Mouse (Mus musculus) limb, embryonic 11.5 days (tissue): ENCODE results near the gene Rbfox1. TPM values are rescaled to one million over a fixed set of nuclear protein-coding genes. Genes with fewer than 3 reads are reported as not detected.

Experiments
- ATAC-seq: fragments of 200-750 bp; cut with Nextera tagmentation; 2 replicates; pipeline ENCODE4 v1.8.0; 2017; ENCODE audit warnings: low read depth; ENCODE audit not compliant: insufficient number of reproducible peaks, low FRiP score, low TSS enrichment
- DNase-seq: peaks from one replicate; pipeline ENCODE4 v3.0.0-alpha.2; 2015; ENCODE audit warnings: low spot score
- H3K27ac ChIP-seq: fragments of 300-500 bp; sonication (generic); replicated peaks from 2 replicates; pipeline ENCODE4 v1.5.1; 2014; ENCODE audit warnings: low read depth, mild to moderate bottlenecking, low read length
- H3K27me3 ChIP-seq: fragments of 300-500 bp; sonication (generic); 2 replicates; pipeline ENCODE4 v1.6.1; 2014; ENCODE audit warnings: mild to moderate bottlenecking, low read length, mixed read lengths; ENCODE audit not compliant: control insufficient read depth, insufficient read depth
- H3K36me3 ChIP-seq: fragments of 300-500 bp; sonication (generic); 2 replicates; pipeline ENCODE4 v1.6.1; 2014; ENCODE audit warnings: mild to moderate bottlenecking, low read length, moderate library complexity, mixed read lengths; ENCODE audit not compliant: control insufficient read depth, insufficient read depth
- H3K4me1 ChIP-seq: fragments of 300-500 bp; sonication (generic); 2 replicates; pipeline ENCODE4 v1.6.1; 2014; ENCODE audit warnings: low read length, mixed read lengths; ENCODE audit not compliant: control insufficient read depth, insufficient read depth
- H3K4me2 ChIP-seq: fragments of 300-500 bp; sonication (generic); 2 replicates; pipeline ENCODE4 v1.6.1; 2014; ENCODE audit warnings: low read depth, mild to moderate bottlenecking, moderate library complexity; ENCODE audit not compliant: severe bottlenecking
- H3K4me3 ChIP-seq: fragments of 300-500 bp; sonication (generic); 2 replicates; pipeline ENCODE4 v1.5.1; 2014; ENCODE audit warnings: low read depth, low read length
- H3K9ac ChIP-seq: fragments of 300-500 bp; sonication (generic); 2 replicates; pipeline ENCODE4 v1.6.1; 2014; ENCODE audit warnings: mild to moderate bottlenecking, low read length
- H3K9me3 ChIP-seq: fragments of 300-500 bp; sonication (generic); 2 replicates; pipeline ENCODE4 v1.6.1; 2016; ENCODE audit warnings: low read length; ENCODE audit not compliant: control insufficient read depth
- WGBS: fragments of 180-500 bp; shearing (Covaris S2); extraction: QIAGEN DNeasy Blood & Tissue Kit; methylation state at CpG from one replicate; pipeline ENCODE4 v1.1.7; 2014; 5-methylcytosine and 5-hydroxymethylcytosine counted together
- polyA plus RNA-seq: library from polyadenylated mRNA; unstranded; fragments of >200 nt; fragmentation: Nextera tagmentation; extraction: Ambion mirVana; gene quantifications from 2 replicates; pipeline ENCODE4 v1.2.1, GENCODE M21; 2014

The Rbfox1 gene
- polyA plus RNA-seq, 1 experiment from 2014 or later, result 0.81 TPM

GRCm38 (mm10) chr16:6964720-6965583 lies 1079.8 kb downstream of the Rbfox1 start:
- Histone ChIP-seq H3K9ac (no peak overlapping the region), H3K9me3 (no peaks in the 10 kb centered on the region), H3K27me3 (no peaks in the 10 kb centered on the region), H3K4me2 (no peak overlapping the region), H3K4me1 (no peaks in the 10 kb centered on the region), H3K4me3 (no peak overlapping the region), H3K27ac (no peak overlapping the region), H3K36me3 (no peaks in the 10 kb centered on the region)
- ATAC-seq (no peak), DNase-seq (no peak)
- 8% methylated on average over 8 of the region's 8 CpGs for WGBS

GRCm38 (mm10) chr16:6969986-6970385 lies 1084.8 kb downstream of the Rbfox1 start:
- Histone ChIP-seq H3K9ac (no peak overlapping the region), H3K27me3 (no peaks in the 10 kb centered on the region), H3K27ac (no peak overlapping the region), H3K4me1 (no peaks in the 10 kb centered on the region), H3K36me3 (no peaks in the 10 kb centered on the region), H3K4me3 (no peak overlapping the region), H3K4me2 (no peak overlapping the region), H3K9me3 (no peaks in the 10 kb centered on the region)
- ATAC-seq (no peak), DNase-seq (no peak)
- WGBS, result 74% methylated on average over 4 of the region's 4 CpGs

- Histone ChIP-seq H3K9me3 (no peaks in the 10 kb centered on the region), H3K27ac (no peak overlapping the region), H3K4me2 (no peak overlapping the region), H3K36me3 (no peaks in the 10 kb centered on the region), H3K4me3 (no peak overlapping the region), H3K9ac (no peak overlapping the region), H3K27me3 (no peaks in the 10 kb centered on the region), H3K4me1 (no peaks in the 10 kb centered on the region)
- ATAC-seq (no peak), DNase-seq (no peak)
- 85% methylated on average over 7 of the region's 7 CpGs for WGBS
Observed at GRCm38 (mm10) chr16:6976341-6976740, 1091.2 kb downstream of the Rbfox1 start.

GRCm38 (mm10) chr16:6983947-6984346 lies 1098.8 kb downstream of the Rbfox1 start:
- H3K9me3 ChIP-seq, result no peaks in the 10 kb centered on the region
- H3K4me3 ChIP-seq, result no peak overlapping the region
- no peak overlapping the region for H3K9ac ChIP-seq
- no peaks in the 10 kb centered on the region for H3K36me3 ChIP-seq
- H3K27me3 ChIP-seq, result no peaks in the 10 kb centered on the region
- ATAC-seq, result no peak
- 91% methylated on average over 2 of the region's 2 CpGs for WGBS
- H3K27ac ChIP-seq, result no peak overlapping the region
- H3K4me2 ChIP-seq, result no peak overlapping the region
- no peaks in the 10 kb centered on the region for H3K4me1 ChIP-seq
- no peak for DNase-seq

- Histone ChIP-seq H3K4me1 (no peaks in the 10 kb centered on the region), H3K27me3 (no peaks in the 10 kb centered on the region), H3K36me3 (no peaks in the 10 kb centered on the region), H3K9me3 (no peaks in the 10 kb centered on the region), H3K4me3 (no peak overlapping the region), H3K27ac (no peak overlapping the region), H3K9ac (no peak overlapping the region), H3K4me2 (no peak overlapping the region)
- DNase-seq (no peak), ATAC-seq (no peak)
Observed at GRCm38 (mm10) chr16:6986031-6986430, 1100.9 kb downstream of the Rbfox1 start.

GRCm38 (mm10) chr16:6986494-6986893 lies 1101.3 kb downstream of the Rbfox1 start:
- Histone ChIP-seq H3K27me3 (no peaks in the 10 kb centered on the region), H3K9ac (no peak overlapping the region), H3K9me3 (no peaks in the 10 kb centered on the region), H3K4me1 (no peaks in the 10 kb centered on the region), H3K27ac (no peak overlapping the region), H3K4me2 (no peak overlapping the region), H3K36me3 (no peaks in the 10 kb centered on the region), H3K4me3 (no peak overlapping the region)
- DNase-seq (no peak), ATAC-seq (no peak)
- 71% methylated on average over 2 of the region's 2 CpGs for WGBS

GRCm38 (mm10) chr16:6992251-6992650 lies 1107.1 kb downstream of the Rbfox1 start:
- no peak overlapping the region for H3K4me3 ChIP-seq
- no peaks in the 10 kb centered on the region for H3K9me3 ChIP-seq
- no peaks in the 10 kb centered on the region for H3K27me3 ChIP-seq
- WGBS, result 88% methylated on average over 5 of the region's 5 CpGs
- H3K4me1 ChIP-seq, result no peaks in the 10 kb centered on the region
- ATAC-seq, result no peak
- DNase-seq, result no peak
- no peaks in the 10 kb centered on the region for H3K36me3 ChIP-seq
- no peak overlapping the region for H3K27ac ChIP-seq
- H3K4me2 ChIP-seq, result no peak overlapping the region
- no peak overlapping the region for H3K9ac ChIP-seq

- 11% methylated on average over 2 of the region's 2 CpGs for WGBS
- no peak for ATAC-seq
- DNase-seq, result no peak
- H3K4me3 ChIP-seq, result no peak overlapping the region
- H3K27ac ChIP-seq, result no peak overlapping the region
- no peak overlapping the region for H3K9ac ChIP-seq
- no peaks in the 10 kb centered on the region for H3K27me3 ChIP-seq
- H3K4me1 ChIP-seq, result no peaks in the 10 kb centered on the region
- no peaks in the 10 kb centered on the region for H3K9me3 ChIP-seq
- no peaks in the 10 kb centered on the region for H3K36me3 ChIP-seq
- no peak overlapping the region for H3K4me2 ChIP-seq
Observed at GRCm38 (mm10) chr16:6993180-6993579, 1108.0 kb downstream of the Rbfox1 start.

- DNase-seq (no peak), ATAC-seq (no peak)
- WGBS, result 77% methylated on average over 4 of the region's 4 CpGs
- Histone ChIP-seq H3K4me2 (no peak overlapping the region), H3K4me3 (no peak overlapping the region), H3K9ac (no peak overlapping the region), H3K27ac (no peak overlapping the region), H3K27me3 (no peaks in the 10 kb centered on the region), H3K4me1 (no peaks in the 10 kb centered on the region), H3K36me3 (no peaks in the 10 kb centered on the region), H3K9me3 (no peaks in the 10 kb centered on the region)
Observed at GRCm38 (mm10) chr16:6997109-6997508, 1112.0 kb downstream of the Rbfox1 start.
